Mouse (Mus musculus) thymus, adult 2 months (tissue): Measurements from ENCODE around the gene Scmh1.

ENCODE experiments used
- CTCF ChIP-seq: fragments of 200-500 bp; IDR thresholded peaks from 2 replicates; pipeline ENCODE4 v1.5.1; 2012; ENCODE audit warnings: mild to moderate bottlenecking, control low read depth, low read length, moderate library complexity, borderline replicate concordance; ENCODE audit not compliant: control insufficient read depth, poor library complexity, insufficient read depth; ENCODE audit errors: extremely low read depth
- POLR2A ChIP-seq: fragments of 200-500 bp; IDR thresholded peaks from 2 replicates; pipeline ENCODE4 v1.6.1; 2012; ENCODE audit warnings: mild to moderate bottlenecking, low read length, control low read depth, moderate library complexity; ENCODE audit not compliant: control insufficient read depth, poor library complexity, insufficient read depth; ENCODE audit errors: extremely low read depth

DNA sequence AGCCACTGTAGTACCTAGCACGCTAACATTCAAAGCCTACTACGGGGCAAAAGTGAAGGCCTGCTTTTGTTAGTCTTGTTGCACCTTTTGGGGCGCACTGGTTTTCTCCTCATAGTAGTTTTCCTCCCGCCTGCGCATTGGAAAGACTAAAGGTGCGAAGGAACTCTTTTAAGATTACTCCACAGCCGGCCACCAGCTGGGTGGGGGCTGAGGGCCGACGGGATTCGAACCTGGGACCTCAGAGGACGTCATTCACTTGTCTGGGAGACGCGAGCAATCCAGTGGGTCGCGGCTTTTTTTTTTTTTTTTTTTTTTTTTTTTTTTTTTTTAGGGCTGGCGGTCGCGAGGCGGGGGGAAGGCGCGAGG, 320 bp upstream of the Scmh1 start:
- TF ChIP-seq POLR2A: no peak
- TF ChIP-seq CTCF: no peak
